Mouse (Mus musculus) forebrain, postnatal 0 days (tissue): ENCODE data around the gene Atp2b2. TPM values are rescaled to one million over a fixed set of nuclear protein-coding genes. Genes with fewer than 3 reads are reported as not detected.
A peak's percentile ranks its signal among the peaks of the same experiment; 100 is the strongest.

Experiments used
- ATAC-seq: fragments of 200-750 bp; cut with Nextera tagmentation; 2 replicates; pipeline ENCODE4 v1.8.0; 2017; ENCODE audit warnings: mild to moderate bottlenecking, moderate library complexity
- DNase-seq: peaks from one replicate; pipeline ENCODE4 v3.0.0-alpha.2; 2015
- H3K27ac ChIP-seq: fragments of 300-500 bp; sonication (generic); 2 replicates; pipeline ENCODE4 v1.5.1; 2014; ENCODE audit warnings: low read depth, mild to moderate bottlenecking, antibody characterized with exemption, low read length, moderate library complexity, mixed read lengths
- H3K27me3 ChIP-seq: fragments of 300-500 bp; sonication (generic); 2 replicates; pipeline ENCODE4 v1.6.1; 2014; ENCODE audit warnings: mild to moderate bottlenecking, low read length, mixed read lengths; ENCODE audit not compliant: insufficient read depth
- H3K36me3 ChIP-seq: fragments of 300-500 bp; sonication (generic); 2 replicates; pipeline ENCODE4 v1.6.1; 2014; ENCODE audit warnings: mild to moderate bottlenecking, moderate library complexity; ENCODE audit not compliant: insufficient read depth
- H3K4me1 ChIP-seq: fragments of 300-500 bp; sonication (generic); 2 replicates; pipeline ENCODE4 v1.6.1; 2014; ENCODE audit warnings: antibody characterized with exemption; ENCODE audit not compliant: insufficient read depth
- H3K4me2 ChIP-seq: fragments of 300-500 bp; sonication (generic); 2 replicates; pipeline ENCODE4 v1.6.1; 2014; ENCODE audit warnings: low read depth, mild to moderate bottlenecking, moderate library complexity
- H3K4me3 ChIP-seq: fragments of 300-500 bp; sonication (generic); 2 replicates; pipeline ENCODE4 v1.5.1; 2014; ENCODE audit warnings: low read depth, low read length, mixed read lengths
- H3K9ac ChIP-seq: fragments of 300-500 bp; sonication (generic); 2 replicates; pipeline ENCODE4 v1.6.1; 2014; ENCODE audit warnings: mild to moderate bottlenecking
- H3K9me3 ChIP-seq: fragments of 300-500 bp; sonication (generic); 2 replicates; pipeline ENCODE4 v1.6.1; 2016; ENCODE audit warnings: low read length
- CTCF ChIP-seq: sonication (generic); IDR thresholded peaks from 2 replicates; pipeline ENCODE4 v1.5.1; 2016; ENCODE audit warnings: antibody characterized with exemption, control low read depth, low read depth
- WGBS: fragments of 180-500 bp; shearing (Covaris S2); extraction: QIAGEN DNeasy Blood & Tissue Kit; methylation state at CpG from one replicate; pipeline ENCODE4 v1.1.7; 2014; 5-methylcytosine and 5-hydroxymethylcytosine counted together
- polyA plus RNA-seq: library from polyadenylated mRNA; unstranded; fragments of >200 nt; fragmentation: Nextera tagmentation; extraction: Ambion mirVana; gene quantifications from 2 replicates; pipeline ENCODE4 v1.2.1, GENCODE M21; 2015
- total RNA-seq: library from RNA; depleted of rRNA; stranded (reverse); fragments of >200 nt; gene quantifications from 2 replicates; pipeline ENCODE4 v1.2.3, GENCODE M21; 2014

Gene Atp2b2
- total and polyA plus RNA-seq, 2 experiments from 2014 or later: 37.8 to 65.1 TPM

DNA sequence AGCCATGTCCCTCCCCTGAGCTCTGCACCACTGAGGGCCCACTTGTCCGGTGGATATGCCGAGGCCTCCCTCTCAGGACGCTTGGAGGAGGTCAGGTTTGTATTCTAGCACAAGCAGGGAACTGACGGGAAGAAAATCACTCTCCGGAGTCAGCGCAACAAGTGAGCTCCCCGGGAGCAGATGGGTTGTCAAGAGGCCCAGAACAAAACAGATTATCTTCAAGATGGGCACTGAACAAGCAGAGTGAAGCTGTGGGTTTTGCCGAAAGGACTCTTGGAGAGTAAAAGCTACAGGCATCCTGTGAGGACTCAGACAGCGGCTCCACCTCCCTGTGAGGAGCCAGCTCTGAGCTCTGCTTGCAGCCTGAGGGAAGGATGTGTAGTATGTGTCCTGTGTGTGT is 20.3 kb downstream of the Atp2b2 start:
- Histone ChIP-seq H3K27ac (no peak overlapping the region), H3K9ac (no peak overlapping the region), H3K4me2 (no peak overlapping the region), H3K27me3 (no peaks in the 10 kb centered on the region), H3K4me1 (no peaks in the 10 kb centered on the region), H3K9me3 (no peaks in the 10 kb centered on the region), H3K4me3 (no peak overlapping the region), H3K36me3 (no peaks in the 10 kb centered on the region)
- 68% methylated on average over 9 of the region's 9 CpGs for WGBS
- TF ChIP-seq CTCF: no peak
- peak; percentile 61 for DNase-seq
- peak; percentile 81 for ATAC-seq

DNA sequence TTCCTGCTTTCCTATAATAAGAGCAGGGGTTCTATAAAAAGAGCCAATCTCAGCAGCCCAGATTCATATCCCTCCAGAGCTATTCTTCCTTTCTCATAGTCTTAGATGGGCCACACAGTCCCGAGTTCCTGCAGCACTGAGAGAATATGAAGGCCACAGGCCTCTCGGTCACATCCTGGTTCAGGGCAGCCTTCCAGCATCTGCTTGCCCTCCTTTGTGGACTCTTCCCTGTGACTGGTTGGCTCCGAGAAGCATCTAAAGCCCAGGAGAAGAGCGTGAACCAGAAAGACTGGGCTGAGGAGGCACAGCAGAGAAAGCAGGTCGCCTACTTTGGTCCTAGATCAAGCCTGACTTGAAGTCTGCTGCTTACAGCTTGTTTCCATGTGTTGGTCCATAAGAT is 28.6 kb downstream of the Atp2b2 start:
- no peak for TF ChIP-seq CTCF
- H3K9me3 ChIP-seq: no peaks in the 10 kb centered on the region

GRCm38 (mm10) chr6:114012834-114013233 is 29.6 kb downstream of the Atp2b2 start:
- H3K36me3 ChIP-seq: no peaks in the 10 kb centered on the region
- TF ChIP-seq CTCF: no peak
- no peak overlapping the region for H3K27ac ChIP-seq
- no peaks in the 10 kb centered on the region for H3K9me3 ChIP-seq
- 34% methylated on average over 9 of the region's 9 CpGs for WGBS
- ATAC-seq (no peak), DNase-seq (no peak)
- no peak overlapping the region for H3K9ac ChIP-seq
- no peak overlapping the region for H3K4me3 ChIP-seq
- no peak overlapping the region for H3K4me2 ChIP-seq
- H3K27me3 ChIP-seq: no peaks in the 10 kb centered on the region
- H3K4me1 ChIP-seq: no peaks in the 10 kb centered on the region

More for the DNA sequence above, 28.6 kb downstream of the Atp2b2 start:
- WGBS: 72% methylated on average over 5 of the region's 5 CpGs
- Histone ChIP-seq H3K9ac (no peak overlapping the region), H3K4me1 (no peaks in the 10 kb centered on the region), H3K4me3 (no peak overlapping the region), H3K27me3 (no peaks in the 10 kb centered on the region), H3K4me2 (no peak overlapping the region), H3K27ac (no peak overlapping the region), H3K36me3 (no peaks in the 10 kb centered on the region)
- no peak for ATAC-seq
- no peak for DNase-seq

- 87% methylated on average over 6 of the region's 6 CpGs for WGBS
- Histone ChIP-seq H3K4me2 (no peak overlapping the region), H3K36me3 (no peaks in the 10 kb centered on the region), H3K4me1 (no peaks in the 10 kb centered on the region), H3K4me3 (no peak overlapping the region), H3K27ac (no peak overlapping the region), H3K9me3 (no peaks in the 10 kb centered on the region), H3K9ac (no peak overlapping the region), H3K27me3 (no peaks in the 10 kb centered on the region)
- no peak for ATAC-seq
- TF ChIP-seq CTCF: no peak
- no peak for DNase-seq
These were observed 30.4 kb downstream of the Atp2b2 start for GRCm38 (mm10) chr6:114011976-114012375.

DNA sequence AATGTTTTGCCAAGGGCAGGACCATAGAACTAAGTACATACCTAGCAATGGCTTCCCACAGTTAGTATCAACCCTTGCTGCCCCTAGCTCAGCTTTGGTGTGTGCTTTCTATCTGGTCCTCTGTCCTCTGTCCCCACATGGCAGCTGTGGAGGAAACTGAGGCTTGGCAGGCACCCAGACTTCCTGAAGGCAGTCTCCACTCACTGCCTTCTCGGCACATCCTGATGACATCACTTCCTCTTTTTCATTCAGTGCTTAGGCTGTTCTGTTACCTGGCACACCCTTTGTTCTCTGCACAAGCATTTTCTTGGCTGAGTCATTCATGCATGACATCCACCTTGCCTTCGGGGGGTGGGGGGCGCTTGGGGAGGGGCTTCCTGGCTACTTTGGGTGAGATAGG is 38.6 kb downstream of the Atp2b2 start:
- no peak overlapping the region for H3K27ac ChIP-seq
- 73% methylated on average over 3 of the region's 3 CpGs for WGBS

DNA sequence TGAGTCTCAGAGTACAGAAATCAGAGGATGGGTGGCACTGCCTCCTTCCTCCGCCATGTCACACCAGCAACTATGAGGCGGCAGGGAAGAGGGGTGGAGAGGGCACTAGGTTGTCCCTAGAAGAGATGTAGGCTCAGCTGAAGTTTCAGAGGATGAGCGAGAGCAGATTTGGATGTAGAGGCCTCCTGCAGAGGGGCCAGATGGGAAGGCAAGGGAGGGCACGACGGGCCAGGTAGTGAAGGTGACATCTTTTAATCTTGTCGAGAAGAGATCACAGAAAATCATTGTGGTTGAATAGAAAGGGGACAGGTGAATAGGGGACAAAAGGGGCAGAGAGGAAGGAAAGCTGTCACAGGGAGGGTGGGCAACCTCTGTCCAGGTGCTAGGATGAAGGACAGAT is 41.5 kb downstream of the Atp2b2 start:
- no peak for DNase-seq

More for the DNA sequence above, 38.6 kb downstream of the Atp2b2 start:
- Histone ChIP-seq H3K4me1 (no peaks in the 10 kb centered on the region), H3K27me3 (no peaks in the 10 kb centered on the region), H3K36me3 (no peaks in the 10 kb centered on the region), H3K4me3 (no peak overlapping the region), H3K9me3 (no peaks in the 10 kb centered on the region), H3K4me2 (no peak overlapping the region), H3K9ac (no peak overlapping the region)
- DNase-seq (no peak), ATAC-seq (no peak)
- TF ChIP-seq CTCF: no peak

DNA sequence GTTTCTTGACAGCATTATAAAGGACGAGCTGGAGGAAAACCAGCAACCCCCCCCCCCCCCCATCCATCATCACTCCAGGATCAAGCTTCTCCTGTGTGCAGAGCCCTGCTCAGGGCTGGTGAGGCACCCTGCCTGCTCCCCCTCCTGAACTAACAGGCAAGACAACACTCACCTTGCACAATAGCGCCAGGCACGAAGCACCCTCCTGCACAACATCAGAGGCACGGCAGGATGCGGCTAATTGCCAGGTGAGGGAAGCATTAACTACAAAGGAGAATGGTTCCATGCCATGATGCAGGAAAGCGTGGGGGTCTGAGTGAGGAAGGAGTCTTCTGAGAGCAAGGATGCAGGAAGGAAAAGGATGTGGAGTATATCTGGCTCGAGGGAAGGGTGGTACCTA is 42.1 kb downstream of the Atp2b2 start:
- no peak overlapping the region for H3K9ac ChIP-seq
- H3K27me3 ChIP-seq: no peaks in the 10 kb centered on the region
- no peak overlapping the region for H3K27ac ChIP-seq
- DNase-seq: peak; percentile 20
- H3K4me2 ChIP-seq: no peak overlapping the region
- no peak overlapping the region for H3K4me3 ChIP-seq
- 0 out of 2 replicates have a peak, but pooled peaks cover 3% of the 10 kb centered on the region for H3K9me3 ChIP-seq
- no peak for TF ChIP-seq CTCF
- WGBS: 50% methylated on average over 7 of the region's 7 CpGs
- no peaks in the 10 kb centered on the region for H3K4me1 ChIP-seq
- ATAC-seq: peak; percentile 82
- no peaks in the 10 kb centered on the region for H3K36me3 ChIP-seq

More for the DNA sequence above, 41.5 kb downstream of the Atp2b2 start:
- H3K4me2 ChIP-seq: no peak overlapping the region
- H3K27me3 ChIP-seq: no peaks in the 10 kb centered on the region
- H3K9me3 ChIP-seq: 0 out of 2 replicates have a peak, but pooled peaks cover 3% of the 10 kb centered on the region
- TF ChIP-seq CTCF: no peak
- no peaks in the 10 kb centered on the region for H3K4me1 ChIP-seq
- no peak for ATAC-seq
- H3K36me3 ChIP-seq: no peaks in the 10 kb centered on the region
- H3K27ac ChIP-seq: no peak overlapping the region
- 82% methylated on average over 6 of the region's 6 CpGs for WGBS
- no peak overlapping the region for H3K9ac ChIP-seq
- no peak overlapping the region for H3K4me3 ChIP-seq

DNA sequence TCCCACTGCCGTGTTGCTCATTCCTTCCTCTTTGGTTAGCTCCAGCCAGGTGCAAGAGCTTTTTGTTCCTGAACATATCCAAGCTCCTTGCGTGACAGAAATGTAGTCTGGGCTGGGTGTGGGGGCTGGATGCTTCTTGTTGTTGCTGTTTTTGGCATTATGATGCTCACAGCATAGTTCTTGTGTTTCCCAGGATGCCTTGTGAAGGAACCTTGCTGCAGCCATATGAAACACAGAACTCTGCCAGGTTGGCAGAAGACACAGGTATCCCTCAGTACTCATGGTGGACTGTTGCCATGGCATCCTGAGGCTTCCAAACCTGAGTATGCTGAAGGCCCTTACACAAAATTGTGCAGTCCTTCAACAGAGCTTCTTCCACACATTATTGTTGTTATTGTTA is 44.0 kb downstream of the Atp2b2 start:
- Histone ChIP-seq H3K9ac (no peak overlapping the region), H3K36me3 (no peaks in the 10 kb centered on the region), H3K4me1 (no peaks in the 10 kb centered on the region), H3K4me2 (no peak overlapping the region), H3K9me3 (0 out of 2 replicates have a peak, but pooled peaks cover 3% of the 10 kb centered on the region), H3K27ac (no peak overlapping the region), H3K27me3 (no peaks in the 10 kb centered on the region), H3K4me3 (no peak overlapping the region)
- 83% methylated on average over 2 of the region's 2 CpGs for WGBS
- DNase-seq: no peak
- no peak for TF ChIP-seq CTCF
- no peak for ATAC-seq
